In the genomic region with DNA sequence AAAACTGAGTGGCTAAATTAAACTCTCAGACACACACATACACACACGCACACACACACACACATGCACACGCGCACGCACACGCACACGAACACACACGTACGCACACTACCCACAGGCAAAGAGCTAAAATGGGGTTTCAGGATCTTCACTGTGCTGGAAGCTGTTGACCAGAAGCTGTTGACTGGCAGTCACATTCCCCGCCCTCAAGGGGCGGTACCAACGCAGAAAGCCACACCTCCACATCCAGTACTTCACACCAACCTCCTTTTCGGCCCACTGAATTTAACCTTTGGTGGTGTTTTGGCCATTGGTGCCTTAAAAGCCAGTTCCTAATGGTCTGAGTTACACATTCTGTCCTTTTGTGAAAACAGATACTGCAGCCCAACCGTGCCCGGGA, we compare ENCODE assay signal across 23 mouse cellular contexts. TPM values are rescaled to one million over a fixed set of nuclear protein-coding genes. Genes with fewer than 3 reads are reported as not detected.
DNase-seq lines count a peak whose midpoint lies in the region; ATAC-seq and TF ChIP-seq lines count a peak whose summit lies in the region.
"Had no signal": no experiment of that assay in that cellular context is flagged by ENCODE, and none has a peak within 500 bp of the region (broad histone marks: within the 10 kb centered on the region; RNA-seq: fewer than 3 reads in every experiment).

No protein-coding gene starts in this region.

- WGBS in heart, embryonic 12.5 days: 73% methylated on average over 14 of the region's 14 CpGs
- 77% methylated on average over 14 of the region's 14 CpGs for WGBS in liver, postnatal 0 days (ENCODE audit: insufficient replicate concordance)
- 75% methylated on average over 14 of the region's 14 CpGs for WGBS in liver, embryonic 11.5 days
- WGBS in heart, embryonic 10.5 days: 67% methylated on average over 14 of the region's 14 CpGs

- H3K4me2 ChIP-seq in heart, embryonic 12.5 days: no peak overlapping the region
- H3K4me2 ChIP-seq in liver, postnatal 0 days (ENCODE audit: low read depth, low read length): no peak overlapping the region
- H3K4me2 ChIP-seq in liver, embryonic 11.5 days: no peak overlapping the region
- H3K4me2 ChIP-seq: embryonic facial prominence, embryonic 12.5 days; hindbrain, embryonic 14.5 days; limb, embryonic 13.5 days; liver, embryonic 15.5 days; neural tube, embryonic 15.5 days had no signal

- no peak for TF ChIP-seq CTCF in liver, postnatal 0 days (IDR thresholded peaks at IDR 0.05; ENCODE audit: low read depth)

- TF ChIP-seq EP300 in liver, postnatal 0 days (IDR thresholded peaks at IDR 0.05; ENCODE audit: low read depth): no peak

- no peak for ATAC-seq in heart, embryonic 12.5 days (ENCODE audit: insufficient number of reproducible peaks, low FRiP score)
- ATAC-seq in liver, postnatal 0 days: no peak
- no peak for ATAC-seq in liver, embryonic 11.5 days (replicated peaks; ENCODE audit: low FRiP score)
- ATAC-seq in granulocyte monocyte progenitor cell, adult 5-6 weeks (replicated peaks; ENCODE audit: poor library complexity, severe bottlenecking): no peak; the same call in 1 of the 2 replicates

- H3K9me3 ChIP-seq in heart, embryonic 12.5 days (replicated peaks): no peaks in the 10 kb centered on the region
- no peaks in the 10 kb centered on the region for H3K9me3 ChIP-seq in liver, postnatal 0 days (ENCODE audit: low read length)
- H3K9me3 ChIP-seq in liver, embryonic 11.5 days (ENCODE audit: control insufficient read depth, low read length): no peaks in the 10 kb centered on the region
- no peaks in the 10 kb centered on the region for H3K9me3 ChIP-seq in ES-E14 (ENCODE audit: control insufficient read depth, insufficient read depth, low read depth, low read length)
- no peaks in the 10 kb centered on the region for H3K9me3 ChIP-seq in heart, embryonic 10.5 days
- H3K9me3 ChIP-seq: embryonic facial prominence, embryonic 12.5 days; limb, embryonic 13.5 days; liver, embryonic 15.5 days; neural tube, embryonic 15.5 days had no signal

- H3K4me1 ChIP-seq in heart, embryonic 12.5 days (replicated peaks): peaks cover 4% of the 10 kb centered on the region; the same call in 1 of the 2 replicates
- H3K4me1 ChIP-seq in liver, postnatal 0 days (ENCODE audit: insufficient read depth): no peaks in the 10 kb centered on the region
- H3K4me1 ChIP-seq in liver, embryonic 11.5 days (replicated peaks; ENCODE audit: control insufficient read depth, insufficient read depth, low read length): no peaks in the 10 kb centered on the region
- H3K4me1 ChIP-seq in ES-E14 (ENCODE audit: control insufficient read depth in 2 of 2, insufficient read depth in 2 of 2, low read length in 2 of 2, poor library complexity in 1 of 2): no peaks in the 10 kb centered on the region
- no peaks in the 10 kb centered on the region for H3K4me1 ChIP-seq in heart, embryonic 10.5 days
- H3K4me1 ChIP-seq: embryonic facial prominence, embryonic 12.5 days; liver, embryonic 15.5 days; neural tube, embryonic 15.5 days had no signal

- DNase-seq in heart, adult 11 months: peak; percentile 44
- DNase-seq in liver, postnatal 0 days: peak; percentile 18
- DNase-seq in liver, embryonic 11.5 days (ENCODE audit: low spot score): no peak
- DNase-seq in ES-E14 (ENCODE audit: low read depth, low spot score): peak; percentile 33
- peak; percentile 13 for DNase-seq in embryo, embryonic 9.5 days (ENCODE audit: extremely low spot score)
- no peak for DNase-seq in heart, embryonic 10.5 days (ENCODE audit: low spot score)
- DNase-seq: adrenal gland, adult 2 months; B cell, adult 2 months; cerebellum, postnatal 10 days; heart, postnatal 10 days; kidney, adult 8-10 months; layer of hippocampus, adult 9-11 months; lung, postnatal 36 days; midbrain, embryonic 14.5 days; right cerebral cortex, adult 18-20 months had no signal

- no peaks in the 10 kb centered on the region for H3K27me3 ChIP-seq in heart, embryonic 12.5 days (replicated peaks)
- H3K27me3 ChIP-seq in liver, postnatal 0 days (ENCODE audit: insufficient read depth, low read length): no peaks in the 10 kb centered on the region
- no peaks in the 10 kb centered on the region for H3K27me3 ChIP-seq in liver, embryonic 11.5 days (replicated peaks; ENCODE audit: control insufficient read depth, insufficient read depth, low read length)
- no peaks in the 10 kb centered on the region for H3K27me3 ChIP-seq in heart, embryonic 10.5 days (ENCODE audit: insufficient read depth, poor library complexity, severe bottlenecking)
- H3K27me3 ChIP-seq: embryonic facial prominence, embryonic 12.5 days; limb, embryonic 13.5 days; liver, embryonic 15.5 days; neural tube, embryonic 15.5 days had no signal

- H3K27ac ChIP-seq in heart, embryonic 12.5 days (ENCODE audit: poor library complexity, severe bottlenecking): no peak overlapping the region
- no peak overlapping the region for H3K27ac ChIP-seq in liver, postnatal 0 days (ENCODE audit: low read depth)
- no peak overlapping the region for H3K27ac ChIP-seq in liver, embryonic 11.5 days (ENCODE audit: low read depth, low read length)
- no peak overlapping the region for H3K27ac ChIP-seq in ES-E14 (ENCODE audit: insufficient read depth, low read depth, low read length, poor library complexity, severe bottlenecking)
- H3K27ac ChIP-seq in heart, embryonic 10.5 days: no peak overlapping the region
- H3K27ac ChIP-seq: embryonic facial prominence, embryonic 12.5 days; hindbrain, embryonic 14.5 days; limb, embryonic 13.5 days; liver, embryonic 15.5 days; neural tube, embryonic 15.5 days had no signal

- in situ Hi-C loops in ES-E14 (cut with MboI; ENCODE audit: low sequenced_read_pairs in 2 of 2, unreplicated experiment in 2 of 2): no loop called here

- no peak overlapping the region for H3K4me3 ChIP-seq in heart, embryonic 12.5 days
- no peak overlapping the region for H3K4me3 ChIP-seq in liver, postnatal 0 days (ENCODE audit: low read depth, low read length)
- no peak overlapping the region for H3K4me3 ChIP-seq in liver, embryonic 11.5 days (ENCODE audit: low read depth, low read length)
- H3K4me3 ChIP-seq in ES-E14 (ENCODE audit: insufficient read depth in 1 of 2, low read depth in 1 of 2, low read length in 2 of 2, poor library complexity in 1 of 2, severe bottlenecking in 1 of 2): no peak overlapping the region
- H3K4me3 ChIP-seq in heart, embryonic 10.5 days: no peak overlapping the region
- H3K4me3 ChIP-seq: embryonic facial prominence, embryonic 12.5 days; limb, embryonic 13.5 days; liver, embryonic 15.5 days; myocyte; neural tube, embryonic 15.5 days had no signal

- H3K9ac ChIP-seq in heart, embryonic 12.5 days: no peak overlapping the region
- no peak overlapping the region for H3K9ac ChIP-seq in liver, postnatal 0 days (replicated peaks)
- H3K9ac ChIP-seq in liver, embryonic 11.5 days (ENCODE audit: low read depth, low read length): no peak overlapping the region
- no peak overlapping the region for H3K9ac ChIP-seq in ES-E14 (ENCODE audit: insufficient read depth, low read depth, low read length, poor library complexity, severe bottlenecking)
- H3K9ac ChIP-seq: embryonic facial prominence, embryonic 12.5 days; hindbrain, embryonic 14.5 days; limb, embryonic 13.5 days; liver, embryonic 15.5 days; neural tube, embryonic 15.5 days had no signal

- peaks cover 67% of the 10 kb centered on the region for H3K36me3 ChIP-seq in heart, embryonic 12.5 days
- peaks cover 25% of the 10 kb centered on the region for H3K36me3 ChIP-seq in liver, postnatal 0 days (replicated peaks; ENCODE audit: insufficient read depth, low read length)
- 0 out of 2 replicates have a peak, but pooled peaks cover 2% of the 10 kb centered on the region for H3K36me3 ChIP-seq in liver, embryonic 11.5 days (ENCODE audit: control insufficient read depth, insufficient read depth, low read length)
- H3K36me3 ChIP-seq in ES-E14 (ENCODE audit: control insufficient read depth, insufficient read depth, low read length, poor library complexity, severe bottlenecking): peaks cover 2% of the 10 kb centered on the region; the same call in 1 of the 2 replicates
- H3K36me3 ChIP-seq in heart, embryonic 10.5 days: peaks cover 52% of the 10 kb centered on the region

TF ChIP-seq in ES-E14, 5 proteins besides CTCF, POLR2A, EP300 and RAD21:
- TF ChIP-seq HCFC1 (IDR thresholded peaks at IDR 0.05; ENCODE audit: borderline replicate concordance, insufficient read depth, low read length) (no peak), MAFK (IDR thresholded peaks at IDR 0.05; ENCODE audit: insufficient read depth, low read depth, low read length) (no peak)

RNA-seq across cellular contexts. Expression of gene Rap2a, which starts 59.3 kb away (rescaled TPM):
- 16.1 and 16.4 TPM in 2 replicates for polyA plus RNA-seq in heart, embryonic 12.5 days (2016; fragmentation: Nextera tagmentation; extraction: Ambion mirVana)
- 3.2 and 3.4 TPM in 2 replicates for polyA plus RNA-seq in liver, postnatal 0 days (2015; fragmentation: Nextera tagmentation; extraction: Ambion mirVana)
- 6.8 and 7.8 TPM in 2 replicates for polyA plus RNA-seq in liver, embryonic 11.5 days (2014; fragmentation: Nextera tagmentation; extraction: Ambion mirVana)
- 5.5 and 6.2 TPM in 2 replicates for total RNA-seq in ES-E14 (2012; rRNA removed)
- 11.7 and 12.9 TPM in 2 replicates for polyA plus RNA-seq in heart, embryonic 10.5 days (2016; fragmentation: Nextera tagmentation; extraction: Ambion mirVana)
- total RNA-seq in granulocyte monocyte progenitor cell, adult 5-6 weeks (2014; fragmentation: Nextera tagmentation): 5.6 and 10.7 TPM in 2 replicates
- 6.1 and 6.3 TPM in 2 replicates for total RNA-seq in granulocyte monocyte progenitor cell, adult 5-6 weeks (2017)

Comparison
In these comparisons a context has a peak if more than half of its experiments do, and no peak if none do; other contexts are left out.
1. DNase-seq: peak in heart, adult 11 months (single experiment), liver, postnatal 0 days (single experiment), ES-E14 (single experiment) and embryo, embryonic 9.5 days (single experiment); none in liver, embryonic 11.5 days (single experiment) and heart, embryonic 10.5 days (single experiment).